Mouse (Mus musculus): ENCODE data around the gene Nfkb2.

The Nfkb2 gene

DNA sequence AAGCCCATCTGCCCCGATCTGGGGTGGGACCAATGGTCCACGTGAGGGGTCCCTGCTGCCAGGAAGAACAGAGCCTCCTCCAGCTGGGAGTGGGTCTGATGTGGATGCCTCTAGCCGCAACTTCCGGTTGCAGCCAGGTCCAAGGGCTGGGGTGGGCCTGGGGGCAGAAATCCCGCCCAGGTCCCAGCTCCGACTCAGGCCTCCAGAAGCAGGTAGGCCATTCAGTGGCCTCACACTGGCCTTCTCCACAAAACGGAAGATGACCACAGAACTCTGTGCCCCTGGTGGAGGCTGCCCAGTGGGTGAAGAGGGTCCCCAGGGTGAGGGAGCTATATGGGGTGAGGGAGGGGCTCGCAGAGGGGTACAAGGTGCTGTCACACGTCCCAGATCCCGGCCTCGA, 20.2 kb downstream of the Nfkb2 start:
- DNase-seq, result no peak

- no peak for DNase-seq
Measured at GRCm38 (mm10) chr19:46324918-46325317, 20.8 kb downstream of the Nfkb2 start.

- no peak for DNase-seq
Measured at GRCm38 (mm10) chr19:46326019-46326755, 22.1 kb downstream of the Nfkb2 start.

DNA sequence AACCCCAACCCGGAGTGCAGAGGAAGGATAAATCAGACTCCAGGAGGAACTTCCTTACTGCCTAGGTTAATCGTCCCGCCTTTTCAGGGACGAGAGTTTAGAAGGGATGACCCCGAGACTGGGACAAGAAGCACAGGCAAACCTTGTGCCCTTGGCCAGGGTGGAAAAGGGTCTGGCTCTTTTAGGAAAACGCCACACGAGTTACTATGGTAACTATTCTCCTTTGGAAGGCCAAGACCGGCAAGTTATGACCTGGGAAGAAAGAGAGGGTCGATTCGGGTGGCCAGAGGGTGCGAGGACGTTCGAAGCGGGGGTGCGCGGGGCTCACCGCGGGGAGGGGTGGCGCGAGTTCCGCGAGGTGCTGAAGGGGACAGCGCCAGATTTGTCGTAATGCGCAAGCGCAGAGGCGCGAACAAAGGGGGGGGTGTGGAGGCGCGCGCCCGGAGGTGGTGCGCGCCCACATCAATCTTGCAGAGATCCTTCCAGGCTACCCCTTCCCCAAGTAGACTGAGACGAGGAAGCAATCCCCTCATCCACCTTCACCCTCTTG, 22.7 kb downstream of the Nfkb2 start, which contains the start of gene Psd:
Gene Psd (minus strand): TSS at position 401 of the 550 bp plus-strand sequence.
- no peak for DNase-seq

DNA sequence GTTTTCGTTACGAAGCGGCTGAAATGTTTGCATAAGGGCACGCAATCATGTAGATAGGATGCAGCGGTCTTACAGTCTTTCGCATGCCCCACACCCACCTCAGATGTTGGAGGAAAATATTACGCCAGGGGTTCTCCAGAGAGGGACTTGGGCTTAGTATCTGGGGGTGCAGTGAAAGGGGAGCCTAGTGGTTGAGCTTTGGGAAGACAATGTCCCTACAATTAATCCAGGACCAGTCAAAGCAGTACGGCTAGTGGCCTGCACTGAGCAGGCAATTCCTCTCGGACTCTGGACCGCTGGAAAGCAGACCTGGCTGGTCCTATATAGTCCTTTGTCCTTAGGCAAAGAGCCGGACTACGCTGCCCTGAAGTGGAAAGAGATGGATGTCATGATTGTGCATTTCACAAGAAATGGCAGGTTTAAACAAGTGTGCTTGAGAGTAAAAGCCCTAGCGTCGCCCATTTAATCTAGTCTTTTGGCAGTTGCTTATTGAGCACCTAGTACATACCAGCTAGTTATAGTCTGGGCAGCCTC, 23.5 kb downstream of the Nfkb2 start:
- DNase-seq, result no peak

GRCm38 (mm10) chr19:46328081-46329030, 24.2 kb downstream of the Nfkb2 start, which contains the start of gene Fbxl15:
Fbxl15 (plus strand) TSS chr19:46328184.
- peak; percentile 85 to 86 for DNase-seq

GRCm38 (mm10) chr19:46329031-46329641, 25.0 kb downstream of the Nfkb2 start:
- DNase-seq, result no peak

- peak; percentile 73 to 83 for DNase-seq
Measured at GRCm38 (mm10) chr19:46329951-46330350, 25.8 kb downstream of the Nfkb2 start.

GRCm38 (mm10) chr19:46330696-46331095, 26.6 kb downstream of the Nfkb2 start:
- DNase-seq, result no peak

GRCm38 (mm10) chr19:46331326-46331725, 27.2 kb downstream of the Nfkb2 start:
- no peak for DNase-seq

GRCm38 (mm10) chr19:46331936-46332335, 27.8 kb downstream of the Nfkb2 start:
- DNase-seq, result no peak

GRCm38 (mm10) chr19:46332721-46333339, 28.7 kb downstream of the Nfkb2 start:
- DNase-seq, result no peak

- no peak for DNase-seq
Measured at GRCm38 (mm10) chr19:46333906-46334305, 29.8 kb downstream of the Nfkb2 start.

DNA sequence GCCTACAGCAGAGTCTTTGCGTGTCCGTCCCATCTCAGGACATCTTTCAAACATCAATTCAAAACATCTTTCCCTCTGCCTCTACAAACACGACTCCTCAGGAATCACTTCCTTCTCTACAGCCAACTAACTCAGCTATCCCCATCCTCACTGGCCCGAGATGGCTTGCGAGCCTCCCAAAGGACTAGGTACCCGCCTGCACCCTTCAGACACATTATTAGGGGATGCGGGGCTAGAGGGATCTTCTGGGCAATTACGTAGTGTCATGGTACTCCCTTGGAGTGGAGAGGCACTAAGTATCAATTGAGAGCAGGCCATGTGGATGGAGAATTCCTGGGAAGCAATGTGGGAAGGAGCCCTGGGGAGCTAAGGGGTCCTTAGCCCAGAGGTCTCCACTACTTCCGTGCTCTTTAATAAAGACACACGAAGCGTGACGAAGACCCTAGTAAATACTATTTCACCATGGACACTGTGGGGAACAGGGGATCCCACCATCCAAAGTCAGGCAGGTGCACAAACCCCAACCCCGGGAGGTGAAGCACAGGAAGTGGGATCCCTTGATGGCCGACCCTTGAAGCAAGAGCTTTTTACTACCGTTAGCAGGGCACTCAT, 33.7 kb downstream of the Nfkb2 start:
- DNase-seq, result no peak

- DNase-seq, result peak; percentile 89 to 97
Measured at GRCm38 (mm10) chr19:46338331-46338936, 34.3 kb downstream of the Nfkb2 start, which contains the start of gene Cuedc2. Cuedc2 (minus strand) TSS chr19:46338702.

DNA sequence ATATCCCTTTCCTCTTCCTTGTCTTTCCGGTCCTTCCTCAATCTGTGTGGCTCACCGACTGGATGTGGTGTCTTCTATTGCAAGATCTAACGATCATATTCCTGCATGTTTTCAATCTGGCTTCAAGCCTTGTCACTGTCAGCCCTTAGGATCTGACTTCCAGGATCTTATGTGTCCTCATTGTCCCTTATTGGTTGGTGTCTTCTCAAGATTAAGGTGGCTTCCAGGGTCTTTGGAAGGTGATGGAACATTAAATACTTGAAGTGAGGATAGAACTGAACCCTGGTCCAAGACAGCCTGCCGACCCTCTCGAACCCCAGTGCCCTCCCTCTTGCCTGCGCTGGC, 34.8 kb downstream of the Nfkb2 start:
- DNase-seq, result no peak

- peak; percentile 37 to 43 for DNase-seq
Measured at GRCm38 (mm10) chr19:46339287-46339971, 35.3 kb downstream of the Nfkb2 start.

DNA sequence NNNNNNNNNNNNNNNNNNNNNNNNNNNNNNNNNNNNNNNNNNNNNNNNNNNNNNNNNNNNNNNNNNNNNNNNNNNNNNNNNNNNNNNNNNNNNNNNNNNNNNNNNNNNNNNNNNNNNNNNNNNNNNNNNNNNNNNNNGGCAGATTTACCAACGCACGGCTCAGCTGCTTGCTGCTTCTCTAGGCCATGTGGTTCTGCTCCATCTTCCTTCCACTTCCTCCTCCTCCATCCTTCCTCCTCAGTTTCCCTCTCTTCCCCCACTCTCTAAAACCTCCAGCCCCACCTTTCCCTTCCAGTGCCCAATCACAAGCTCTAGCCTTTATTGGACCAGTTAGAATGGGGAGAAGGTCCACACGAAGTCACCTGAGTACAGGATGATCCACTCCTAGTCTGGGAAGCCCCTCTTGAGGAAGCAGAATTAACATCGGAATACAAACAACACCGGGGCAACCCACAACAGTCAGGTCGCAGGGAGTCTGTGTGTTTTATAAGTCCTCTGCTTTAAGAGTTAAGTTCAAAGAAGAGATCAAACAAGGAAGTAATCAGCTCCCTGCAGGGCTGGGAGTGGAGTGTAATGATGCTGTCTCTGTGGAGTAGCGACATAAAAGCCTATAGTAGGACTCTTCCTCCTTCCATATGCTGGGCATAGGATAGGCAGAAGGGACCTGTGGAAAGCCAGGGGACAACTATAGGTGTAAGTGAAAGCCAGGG, 40.7 kb downstream of the Nfkb2 start:
- no peak for DNase-seq

DNA sequence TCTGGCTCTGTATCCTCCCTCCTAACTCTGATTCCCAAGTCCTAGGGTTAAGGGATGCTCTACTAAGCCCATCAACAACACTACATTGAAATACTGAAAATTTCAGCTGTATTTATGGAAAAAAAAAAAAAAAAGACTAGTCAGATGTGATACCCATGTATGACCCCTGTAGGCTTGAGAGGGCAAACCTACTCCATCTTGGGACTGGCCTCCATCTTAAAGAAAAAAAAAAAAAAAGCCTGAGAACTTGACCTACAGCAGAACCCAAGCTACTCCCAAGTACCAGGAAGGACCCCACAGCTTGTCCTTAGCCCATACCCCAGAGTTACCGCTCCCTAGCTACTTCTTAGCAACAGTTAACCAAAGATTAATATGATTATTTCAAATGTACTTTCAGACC, 43.0 kb downstream of the Nfkb2 start:
- no peak for DNase-seq
